Comparison of ENCODE assay signal across 10 mouse cellular contexts in genomic region chr8:116111168-116111567, GRCm38 (mm10).
DNase-seq lines count a peak whose midpoint lies in the region; ATAC-seq lines count a peak whose summit lies in the region.
"Had no signal": no experiment of that assay in that cellular context is flagged by ENCODE, and none has a peak within 500 bp of the region (broad histone marks: within the 10 kb centered on the region; RNA-seq: fewer than 3 reads in every experiment).

No protein-coding gene starts in this region.

- H3K36me3 ChIP-seq in heart, embryonic 14.5 days (ENCODE audit: control insufficient read depth, insufficient read depth, low read length) = no peaks in the 10 kb centered on the region
- H3K36me3 ChIP-seq in neural tube, embryonic 15.5 days = no peaks in the 10 kb centered on the region
- no peaks in the 10 kb centered on the region for H3K36me3 ChIP-seq in midbrain, embryonic 13.5 days

- no peak overlapping the region for H3K4me3 ChIP-seq in heart, embryonic 14.5 days (ENCODE audit: control insufficient read depth in 1 of 2, insufficient read depth in 1 of 2, low read depth in 1 of 2, low read length in 2 of 2)
- H3K4me3 ChIP-seq in neural tube, embryonic 15.5 days (replicated peaks) = no peak overlapping the region
- no peak overlapping the region for H3K4me3 ChIP-seq in midbrain, embryonic 13.5 days (replicated peaks)

- no peak overlapping the region for H3K9ac ChIP-seq in heart, embryonic 14.5 days (ENCODE audit: low read length)
- H3K9ac ChIP-seq in neural tube, embryonic 15.5 days (replicated peaks) = no peak overlapping the region
- no peak overlapping the region for H3K9ac ChIP-seq in midbrain, embryonic 13.5 days (replicated peaks)

- DNase-seq in heart, adult 9 months (ENCODE audit: low spot score in 2 of 2) = no peak
- DNase-seq in neural tube, embryonic 10.5 days (ENCODE audit: extremely low spot score, low spot score) = no peak
- peak; percentile 23 for DNase-seq in telencephalon, adult 2 months (ENCODE audit: low read depth, low spot score)
- DNase-seq in thymus, postnatal 10 days (ENCODE audit: low spot score in 2 of 2) = no peak
- DNase-seq in adrenal gland, adult 8-10 months = no peak
- DNase-seq: cerebellum, postnatal 36 days had no signal

- H3K9me3 ChIP-seq in heart, embryonic 14.5 days (ENCODE audit: control insufficient read depth, low read length) = 0 out of 2 replicates have a peak, but pooled peaks cover 3% of the 10 kb centered on the region
- H3K9me3 ChIP-seq in neural tube, embryonic 15.5 days (replicated peaks) = no peaks in the 10 kb centered on the region
- no peaks in the 10 kb centered on the region for H3K9me3 ChIP-seq in midbrain, embryonic 13.5 days

- 29% methylated on average over 12 of the region's 12 CpGs for WGBS in heart, embryonic 14.5 days
- WGBS in neural tube, embryonic 15.5 days = 48% methylated on average over 12 of the region's 12 CpGs
- WGBS in midbrain, embryonic 13.5 days = 36% methylated on average over 12 of the region's 12 CpGs

- H3K4me2 ChIP-seq in heart, embryonic 14.5 days (ENCODE audit: low read length) = peak overlapping the region; percentile 37; the same call in 1 of the 2 replicates
- no peak overlapping the region for H3K4me2 ChIP-seq in neural tube, embryonic 15.5 days
- H3K4me2 ChIP-seq in midbrain, embryonic 13.5 days (replicated peaks) = 0 out of 2 replicates have a peak overlapping the region, but pooled peaks have one; percentile 25
- H3K4me2 ChIP-seq: heart, embryonic 11.5 days had no signal

- H3K27me3 ChIP-seq in heart, embryonic 14.5 days (ENCODE audit: control insufficient read depth, insufficient read depth, low read length) = no peaks in the 10 kb centered on the region; the same call in 1 of the 2 replicates
- no peaks in the 10 kb centered on the region for H3K27me3 ChIP-seq in neural tube, embryonic 15.5 days (replicated peaks)
- peaks cover 31% of the 10 kb centered on the region for H3K27me3 ChIP-seq in midbrain, embryonic 13.5 days

- no peak for ATAC-seq in heart, embryonic 14.5 days (ENCODE audit: insufficient number of reproducible peaks, insufficient read depth, low FRiP score, low read depth)
- no peak for ATAC-seq in neural tube, embryonic 15.5 days (ENCODE audit: low FRiP score)
- ATAC-seq in midbrain, embryonic 13.5 days = no peak

- no peak overlapping the region for H3K27ac ChIP-seq in heart, embryonic 14.5 days (replicated peaks in 1 of 2; ENCODE audit: control insufficient read depth in 1 of 2, insufficient read depth in 1 of 2, low read depth in 2 of 2, low read length in 2 of 2)
- 0 out of 2 replicates have a peak overlapping the region, but pooled peaks have one; percentile 18 for H3K27ac ChIP-seq in neural tube, embryonic 15.5 days (replicated peaks)
- no peak overlapping the region for H3K27ac ChIP-seq in midbrain, embryonic 13.5 days

- H3K4me1 ChIP-seq in heart, embryonic 14.5 days (ENCODE audit: control insufficient read depth in 2 of 2, insufficient read depth in 2 of 2, low read length in 2 of 2) = peaks cover 14 to 17% of the 10 kb centered on the region in 2 experiments
- peaks cover 9% of the 10 kb centered on the region for H3K4me1 ChIP-seq in neural tube, embryonic 15.5 days
- peaks cover 11% of the 10 kb centered on the region for H3K4me1 ChIP-seq in midbrain, embryonic 13.5 days (replicated peaks)
